19 mouse cellular contexts compared by ENCODE assay signal in genomic region chr1:40677306-40677705, GRCm38 (mm10). TPM values are rescaled to one million over a fixed set of nuclear protein-coding genes. Genes with fewer than 3 reads are reported as not detected.
DNase-seq lines count a peak whose midpoint lies in the region; ATAC-seq and TF ChIP-seq lines count a peak whose summit lies in the region.
"Had no signal": no experiment of that assay in that cellular context is flagged by ENCODE, and none has a peak within 500 bp of the region (broad histone marks: within the 10 kb centered on the region; RNA-seq: fewer than 3 reads in every experiment).

No protein-coding gene starts in this region.

- TF ChIP-seq CTCF in lung, embryonic 14.5 days (IDR thresholded peaks at IDR 0.05; ENCODE audit: low read depth) = no peak

- 47% methylated on average over 5 of the region's 5 CpGs for WGBS in intestine, embryonic 14.5 days
- WGBS in intestine, embryonic 16.5 days = 46% methylated on average over 5 of the region's 5 CpGs
- 33% methylated on average over 5 of the region's 5 CpGs for WGBS in lung, embryonic 14.5 days

- no peak overlapping the region for H3K27ac ChIP-seq in intestine, embryonic 14.5 days (ENCODE audit: low read depth)
- H3K27ac ChIP-seq in intestine, embryonic 16.5 days (ENCODE audit: low read length) = no peak overlapping the region
- no peak overlapping the region for H3K27ac ChIP-seq in lung, embryonic 14.5 days (ENCODE audit: low read depth)
- H3K27ac ChIP-seq: limb, embryonic 10.5 days; liver, embryonic 13.5 days; neural tube, embryonic 15.5 days had no signal

- H3K9ac ChIP-seq in intestine, embryonic 14.5 days (ENCODE audit: low read length) = no peak overlapping the region
- H3K9ac ChIP-seq in intestine, embryonic 16.5 days (ENCODE audit: low read depth, low read length) = no peak overlapping the region
- H3K9ac ChIP-seq in lung, embryonic 14.5 days = no peak overlapping the region
- H3K9ac ChIP-seq: forebrain, postnatal 0 days; liver, embryonic 13.5 days; neural tube, embryonic 15.5 days had no signal

- intact Hi-C loops in left cerebral cortex, postnatal 36 days (cut with DNase I) = no loop called here

- no peak for ATAC-seq in intestine, embryonic 14.5 days (replicated peaks; ENCODE audit: low FRiP score, low TSS enrichment, low read depth)
- ATAC-seq in intestine, embryonic 16.5 days = no peak
- ATAC-seq in lung, embryonic 14.5 days (ENCODE audit: insufficient read depth) = no peak
- ATAC-seq in megakaryocyte progenitor cell, adult 5-6 weeks (replicated peaks; ENCODE audit: poor library complexity) = peak; percentile 52; the same call in 1 of the 2 replicates
- ATAC-seq: forebrain, postnatal 0 days; Patski had no signal

- no peaks in the 10 kb centered on the region for H3K9me3 ChIP-seq in intestine, embryonic 14.5 days (ENCODE audit: control insufficient read depth, low read length)
- no peaks in the 10 kb centered on the region for H3K9me3 ChIP-seq in intestine, embryonic 16.5 days (ENCODE audit: control insufficient read depth, low read length)
- no peaks in the 10 kb centered on the region for H3K9me3 ChIP-seq in lung, embryonic 14.5 days (ENCODE audit: low read depth, low read length)
- H3K9me3 ChIP-seq: limb, embryonic 10.5 days; liver, embryonic 13.5 days; neural tube, embryonic 15.5 days had no signal

- H3K36me3 ChIP-seq in intestine, embryonic 14.5 days (ENCODE audit: control insufficient read depth, insufficient read depth, low read length) = no peaks in the 10 kb centered on the region
- H3K36me3 ChIP-seq in intestine, embryonic 16.5 days (ENCODE audit: control insufficient read depth, insufficient read depth, low read length) = no peaks in the 10 kb centered on the region
- H3K36me3 ChIP-seq in lung, embryonic 14.5 days (ENCODE audit: insufficient read depth) = no peaks in the 10 kb centered on the region
- H3K36me3 ChIP-seq: limb, embryonic 10.5 days; liver, embryonic 13.5 days; neural tube, embryonic 15.5 days had no signal

- no peak overlapping the region for H3K4me3 ChIP-seq in intestine, embryonic 14.5 days (ENCODE audit: low read depth, low read length)
- H3K4me3 ChIP-seq in intestine, embryonic 16.5 days (ENCODE audit: low read length) = no peak overlapping the region
- no peak overlapping the region for H3K4me3 ChIP-seq in lung, embryonic 14.5 days (ENCODE audit: low read depth, low read length)
- H3K4me3 ChIP-seq: limb, embryonic 10.5 days; liver, embryonic 13.5 days; neural tube, embryonic 15.5 days had no signal

- DNase-seq in intestine, embryonic 14.5 days (ENCODE audit: low spot score) = peak; percentile 33
- DNase-seq in lung, embryonic 14.5 days = peak; percentile 14
- DNase-seq in lung, postnatal 25 days (ENCODE audit: low spot score) = no peak
- peak; percentile 74 for DNase-seq in ZHBTc4 (ENCODE audit: low read depth, low spot score)
- DNase-seq in left cerebral cortex, postnatal 36 days (ENCODE audit: low spot score in 2 of 2) = no peak
- DNase-seq in layer of hippocampus, adult 9-11 months = no peak
- DNase-seq: cerebellum, adult 9-11 months; forebrain, postnatal 0 days; liver, embryonic 13.5 days; lung, postnatal 36 days; right cerebral cortex, adult 18-20 months; thymus, postnatal 36 days had no signal

- no peak overlapping the region for H3K4me2 ChIP-seq in intestine, embryonic 14.5 days (ENCODE audit: low read length)
- no peak overlapping the region for H3K4me2 ChIP-seq in intestine, embryonic 16.5 days (ENCODE audit: low read depth, low read length)
- H3K4me2 ChIP-seq in lung, embryonic 14.5 days = no peak overlapping the region
- H3K4me2 ChIP-seq: liver, embryonic 13.5 days; midbrain, embryonic 11.5 days; neural tube, embryonic 15.5 days had no signal

- H3K27me3 ChIP-seq in intestine, embryonic 14.5 days (replicated peaks; ENCODE audit: control insufficient read depth, insufficient read depth, low read length) = peaks cover 51% of the 10 kb centered on the region
- H3K27me3 ChIP-seq in intestine, embryonic 16.5 days (replicated peaks; ENCODE audit: control insufficient read depth, insufficient read depth, low read length) = peaks cover 27% of the 10 kb centered on the region
- peaks cover 42% of the 10 kb centered on the region for H3K27me3 ChIP-seq in lung, embryonic 14.5 days (ENCODE audit: insufficient read depth, low read length)
- H3K27me3 ChIP-seq: CH12.LX had no signal

- H3K4me1 ChIP-seq in intestine, embryonic 14.5 days (replicated peaks; ENCODE audit: control insufficient read depth, insufficient read depth, low read length) = 0 out of 2 replicates have a peak, but pooled peaks cover 6% of the 10 kb centered on the region
- peaks cover 15% of the 10 kb centered on the region for H3K4me1 ChIP-seq in intestine, embryonic 16.5 days (ENCODE audit: control insufficient read depth, insufficient read depth, low read length)
- no peaks in the 10 kb centered on the region for H3K4me1 ChIP-seq in lung, embryonic 14.5 days (ENCODE audit: insufficient read depth)

RNA-seq across cellular contexts. Expression of gene Slc9a2, which starts 3.1 kb away (rescaled TPM):
- 0.16 and 0.20 TPM in 2 replicates for polyA plus RNA-seq in intestine, embryonic 14.5 days (2014; fragmentation: Nextera tagmentation; extraction: Ambion mirVana)
- polyA plus RNA-seq in intestine, embryonic 16.5 days (2015; fragmentation: Nextera tagmentation; extraction: Ambion mirVana) = 0.50 and 0.51 TPM in 2 replicates
- polyA plus RNA-seq in lung, embryonic 14.5 days (2014; fragmentation: Nextera tagmentation; extraction: Ambion mirVana) = 0.07 TPM in 1 of 2 replicates, not detected in the other
- not detected in 2 replicates for total RNA-seq in megakaryocyte progenitor cell, adult 5-6 weeks (2015)
- total RNA-seq in megakaryocyte progenitor cell, adult 5-6 weeks (2017) = 0.04 and 0.10 TPM in 2 replicates
- total RNA-seq in left cerebral cortex, postnatal 36 days (2021) = 1 to 10 TPM; 1.7 to 3.1 TPM
- total RNA-seq: CH12.LX had no signal
- polyA plus RNA-seq: limb, embryonic 10.5 days; liver, embryonic 13.5 days; midbrain, embryonic 11.5 days had no signal

Comparison
In these comparisons a context has a peak if more than half of its experiments do, and no peak if none do; other contexts are left out.
1. DNase-seq: peak in intestine, embryonic 14.5 days (single experiment), lung, embryonic 14.5 days (single experiment) and ZHBTc4 (single experiment); none in lung, postnatal 25 days (single experiment), left cerebral cortex, postnatal 36 days (0 of 2) and layer of hippocampus, adult 9-11 months (single experiment).